Mouse (Mus musculus) layer of hippocampus, adult 9-11 months (tissue): ENCODE measurements at regions not wholly inside any gene's neighbourhood (a gene's known extent, or its start where the extent isn't known, plus 50 kb on each side); places are given as distances from the start of the nearest gene placed in this dataset.
A peak's percentile ranks its signal among the peaks of the same experiment; 100 is the strongest.

ENCODE experiments used
- DNase-seq: peaks from one replicate; pipeline ENCODE4 v3.0.0; 2022

- DNase-seq: no peak
Measured at GRCm38 (mm10) chr4:64335814-64336213, 289.0 kb upstream of the Tnc start.

- DNase-seq: no peak
Measured at GRCm38 (mm10) chr4:64330213-64330612, 283.4 kb upstream of the Tnc start.

DNA sequence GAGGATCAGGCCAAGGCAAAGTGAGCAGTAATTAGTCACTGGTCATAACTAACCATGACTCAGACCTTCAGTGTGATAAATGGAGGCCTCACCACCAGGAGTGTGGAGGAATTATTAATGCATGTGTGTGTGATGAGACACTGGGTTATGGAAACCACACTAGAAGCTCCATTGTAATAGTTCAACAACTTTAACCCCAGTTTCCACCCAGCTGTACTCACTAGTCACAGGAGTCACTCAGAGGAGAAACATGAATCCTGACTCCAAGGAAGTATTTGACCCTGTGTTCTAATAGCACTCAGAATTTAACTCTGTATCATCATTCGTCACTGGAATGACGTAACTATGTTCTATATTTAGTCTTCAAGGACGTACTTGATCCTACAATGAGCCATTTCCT lies 277.6 kb upstream of the Tnc start:
- DNase-seq: no peak

GRCm38 (mm10) chr4:64316553-64317347 lies 269.9 kb upstream of the Tnc start:
- DNase-seq: no peak

GRCm38 (mm10) chr4:64296941-64297340 lies 250.1 kb upstream of the Tnc start:
- DNase-seq: no peak

DNA sequence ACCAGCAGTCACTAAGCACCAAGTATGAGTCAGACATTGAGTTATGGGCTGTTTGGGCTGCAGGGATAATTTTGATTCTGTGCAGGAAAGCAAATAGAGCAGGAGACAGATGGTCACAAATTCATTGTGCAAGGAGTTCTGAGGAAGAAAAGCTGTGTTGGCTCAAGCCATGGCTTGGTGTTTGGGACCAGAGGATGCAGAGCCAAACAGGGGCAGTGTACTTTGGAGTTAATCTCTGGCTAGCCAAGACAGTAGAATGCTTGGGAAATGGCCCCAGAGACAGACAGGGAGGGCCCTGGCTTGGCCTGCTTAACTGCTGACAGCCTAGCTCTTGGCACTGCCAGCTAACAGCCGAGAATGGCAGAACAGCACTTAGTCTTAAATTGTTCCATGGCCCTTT lies 235.7 kb upstream of the Tnc start:
- peak; percentile 58 for DNase-seq

DNA sequence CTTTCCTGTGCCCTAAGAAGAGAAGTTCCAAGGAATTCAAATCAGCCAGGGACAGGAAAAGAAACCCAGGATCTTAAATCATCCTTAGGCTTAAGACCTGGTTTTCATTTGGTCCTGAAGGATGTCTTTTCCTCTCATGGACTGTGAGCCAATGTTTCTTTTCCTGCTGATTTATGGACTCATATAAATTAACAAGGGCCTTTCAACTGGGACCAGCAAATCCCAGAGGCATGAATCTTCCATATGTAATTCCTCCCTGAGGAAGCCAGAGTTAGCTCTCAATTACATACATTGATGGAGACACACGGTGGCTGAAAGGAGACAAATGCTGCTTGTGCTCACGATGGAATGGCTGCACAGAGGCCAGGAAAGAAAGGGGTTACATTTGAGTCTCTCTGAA lies 230.2 kb upstream of the Tnc start:
- no peak for DNase-seq

GRCm38 (mm10) chr4:64274291-64274960 lies 227.6 kb upstream of the Tnc start:
- DNase-seq: no peak

- DNase-seq: no peak
Measured at GRCm38 (mm10) chr4:64269846-64270245, 223.0 kb upstream of the Tnc start.

DNA sequence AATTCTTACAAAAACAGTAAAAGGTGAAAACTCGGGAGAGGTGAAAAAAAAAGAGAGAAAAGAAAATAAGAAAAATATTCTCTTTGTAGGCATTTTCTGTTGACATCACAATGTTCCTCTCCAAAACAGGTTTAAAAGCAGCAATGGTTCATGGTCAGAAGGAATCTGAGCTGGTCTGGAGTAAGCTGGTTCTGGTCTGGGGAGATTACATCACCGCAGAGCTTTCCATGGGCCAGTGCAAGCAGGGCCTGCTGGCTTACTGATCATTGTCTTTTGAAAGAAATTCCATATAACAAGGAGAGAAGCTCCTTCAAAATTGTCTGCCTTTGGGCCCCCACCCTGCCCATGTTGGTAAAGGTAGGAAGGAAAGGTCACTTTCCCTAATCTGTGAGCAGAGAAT lies 222.3 kb upstream of the Tnc start:
- no peak for DNase-seq

DNA sequence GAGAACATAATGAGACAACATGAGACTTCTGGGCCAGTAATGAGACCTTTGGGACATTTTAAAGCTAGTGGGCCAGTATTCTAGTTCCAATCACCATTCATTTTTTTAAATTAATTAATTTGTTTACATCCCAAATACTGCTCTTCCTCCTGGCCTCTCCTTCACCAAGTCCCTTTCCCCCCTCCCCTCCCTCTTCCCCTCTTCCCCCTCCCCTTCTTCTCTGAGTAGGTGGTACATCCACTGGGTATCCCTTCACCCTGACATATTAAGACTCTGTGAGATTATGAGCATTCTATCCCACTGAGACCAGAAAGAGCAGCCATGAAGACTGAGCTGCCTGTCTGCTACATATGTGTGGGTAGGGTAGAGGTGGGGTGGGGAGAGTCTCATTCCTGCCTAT lies 213.7 kb upstream of the Tnc start:
- no peak for DNase-seq

- DNase-seq: no peak
Measured at GRCm38 (mm10) chr4:64260188-64260444, 213.3 kb upstream of the Tnc start.

- no peak for DNase-seq
Measured at GRCm38 (mm10) chr4:64259348-64260187, 212.8 kb upstream of the Tnc start.

DNA sequence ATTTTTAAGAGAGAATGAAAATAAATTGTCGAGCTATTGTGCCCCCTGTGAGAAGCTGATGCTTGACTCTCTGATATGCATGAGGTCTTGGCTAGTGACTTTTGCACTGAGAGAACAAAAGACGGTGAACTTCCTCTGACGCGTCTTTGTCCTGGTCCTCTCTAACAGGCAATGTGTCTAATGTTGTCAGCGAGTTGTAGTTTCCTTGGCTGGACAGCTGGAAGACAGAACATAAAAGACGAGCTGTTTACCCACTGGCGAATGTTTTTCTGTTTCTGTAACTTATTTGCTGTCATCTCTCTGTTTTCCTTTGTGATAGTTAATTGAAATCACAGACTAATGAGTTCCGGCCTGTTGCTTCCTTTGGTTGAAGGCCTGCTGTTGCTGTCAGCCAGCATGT lies 208.4 kb upstream of the Tnc start:
- DNase-seq: no peak

- no peak for DNase-seq
Measured at GRCm38 (mm10) chr4:64250691-64251090, 203.9 kb upstream of the Tnc start.

DNA sequence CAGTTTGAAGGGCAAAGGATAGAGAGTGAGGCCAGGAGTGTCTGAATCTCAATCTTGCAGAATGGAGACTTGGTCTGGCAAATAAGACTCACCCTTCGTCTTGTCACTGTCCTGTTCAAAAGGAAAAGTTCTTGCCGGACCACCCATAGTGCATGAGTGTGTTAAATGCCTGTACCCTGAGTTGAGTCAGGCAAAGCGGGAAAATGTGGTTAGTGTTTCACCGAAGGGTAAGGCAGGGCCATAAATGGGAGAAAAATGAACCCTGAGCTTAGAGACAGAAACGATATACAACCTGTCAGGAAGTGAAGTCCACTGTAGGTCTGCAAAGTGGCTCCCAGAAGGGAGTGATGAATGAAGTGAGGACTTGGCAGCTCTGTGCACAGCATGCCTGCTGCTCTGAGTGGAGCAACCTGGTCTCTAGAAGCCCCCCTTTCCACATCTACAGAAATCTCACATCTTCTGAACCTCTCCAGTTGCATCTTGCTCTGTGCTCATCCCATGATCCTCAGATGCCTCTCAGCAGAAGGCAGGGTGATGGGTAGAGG lies 191.5 kb upstream of the Tnc start:
- DNase-seq: no peak

- no peak for DNase-seq
Measured at GRCm38 (mm10) chr4:64235534-64235933, 188.7 kb upstream of the Tnc start.

- no peak for DNase-seq
Measured at GRCm38 (mm10) chr4:64232159-64232558, 185.3 kb upstream of the Tnc start.

DNA sequence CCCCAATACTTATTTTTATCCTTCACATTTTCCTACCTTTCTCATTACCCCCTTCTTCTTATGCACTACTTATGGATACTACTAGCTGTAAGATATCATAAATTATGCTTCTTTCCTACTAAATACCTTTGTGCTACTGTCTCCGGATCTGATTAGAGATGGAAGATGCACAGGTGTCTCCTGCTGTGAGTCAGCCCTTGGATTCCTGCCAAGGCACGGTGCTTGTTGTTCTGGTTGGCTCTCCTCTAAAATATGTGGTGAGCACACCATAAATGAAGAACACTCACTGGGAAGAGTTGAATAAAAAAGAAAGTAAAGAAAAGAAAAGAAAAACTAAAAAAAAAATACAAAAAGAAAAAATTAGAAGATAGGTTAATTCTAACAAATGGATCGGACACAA lies 181.5 kb upstream of the Tnc start:
- DNase-seq: no peak

GRCm38 (mm10) chr4:64226635-64227034 lies 179.8 kb upstream of the Tnc start:
- no peak for DNase-seq

DNA sequence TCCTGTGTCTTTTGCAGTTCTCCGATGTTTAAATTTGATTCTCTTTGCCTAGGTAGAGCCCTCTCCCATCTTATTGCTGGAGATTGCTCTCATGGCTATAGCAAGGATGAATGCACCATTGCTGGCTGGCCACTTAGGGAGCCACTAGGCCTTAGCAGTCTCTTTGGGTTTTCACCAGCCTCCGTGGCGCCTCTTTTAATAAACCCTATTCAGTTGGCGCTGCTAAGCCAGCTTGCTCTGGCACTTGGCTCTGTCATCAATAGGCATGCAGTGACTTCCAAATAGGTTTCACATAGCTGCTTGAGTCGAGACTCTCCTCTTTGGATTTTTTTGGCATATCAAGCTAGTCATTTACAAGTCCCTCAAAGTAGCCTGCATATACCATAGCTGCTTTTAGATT lies 178.1 kb upstream of the Tnc start:
- peak; percentile 40 for DNase-seq

DNA sequence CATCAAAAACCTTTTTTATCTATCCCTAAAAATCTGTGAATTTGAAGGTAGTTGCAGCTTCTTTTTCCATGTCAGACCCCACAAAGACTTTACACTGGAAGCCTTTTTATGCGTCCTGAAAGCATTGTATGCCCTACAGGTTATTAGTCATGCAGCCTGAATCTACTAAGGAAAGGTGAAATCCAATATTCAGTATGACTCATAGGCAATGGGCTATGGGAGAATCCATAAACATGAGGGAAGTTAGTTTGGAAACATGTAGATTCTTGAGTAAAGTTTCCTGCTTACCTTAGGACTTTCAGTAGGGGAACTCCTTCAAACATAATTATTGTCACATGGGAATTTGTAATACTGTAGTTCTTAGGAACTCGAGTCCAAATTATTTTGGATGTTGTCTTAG lies 173.0 kb upstream of the Tnc start:
- no peak for DNase-seq

- no peak for DNase-seq
Measured at GRCm38 (mm10) chr4:64207118-64207868, 160.5 kb upstream of the Tnc start.
